Mouse (Mus musculus) CH12.LX (cell line): ENCODE data around the gene Gm10320.

Source experiments
- POLR2A ChIP-seq: IDR thresholded peaks from 2 replicates; pipeline ENCODE4 v1.6.1; 2011; ENCODE audit warnings: low read depth, mild to moderate bottlenecking, improper control_type of control experiment, low read length
- SMC3 ChIP-seq: IDR thresholded peaks from 2 replicates; pipeline ENCODE4 v1.6.1; 2011; ENCODE audit warnings: low read depth, low read length, improper control_type of control experiment

DNA sequence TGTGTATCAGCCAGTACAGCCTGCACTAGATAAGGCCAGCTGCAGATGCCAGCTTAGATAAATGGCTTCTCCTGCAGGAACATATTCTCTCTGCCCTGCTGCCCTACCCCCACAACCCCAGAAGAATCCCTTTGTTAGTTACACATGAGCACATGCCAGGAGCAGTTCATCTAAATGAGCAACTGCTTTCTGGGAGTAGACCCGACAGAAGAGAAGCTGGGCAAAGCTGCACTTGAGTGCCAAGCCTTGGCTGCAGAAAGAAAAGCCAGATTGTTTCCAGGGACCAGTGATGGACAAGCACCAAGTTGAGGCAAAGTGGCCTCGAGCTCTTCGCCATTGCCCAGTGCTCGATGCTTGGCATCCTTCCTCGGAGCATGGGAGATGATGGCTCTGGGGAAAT lies 46.8 kb upstream of the Gm10320 start:
- no peak for TF ChIP-seq POLR2A
- no peak for TF ChIP-seq SMC3
